Mouse (Mus musculus) hindbrain, embryonic 11.5 days (tissue): ENCODE data around the gene Mfsd6. TPM values are rescaled to one million over a fixed set of nuclear protein-coding genes. Genes with fewer than 3 reads are reported as not detected.

ENCODE experiments used
- ATAC-seq: fragments of 200-750 bp; cut with Nextera tagmentation; 2 replicates; pipeline ENCODE4 v1.8.0; 2017; ENCODE audit warnings: mild to moderate bottlenecking, moderate TSS enrichment, moderate library complexity; ENCODE audit not compliant: low FRiP score
- DNase-seq: peaks from one replicate; pipeline ENCODE4 v3.0.0-alpha.2; 2015; ENCODE audit warnings: low spot score
- H3K27ac ChIP-seq: fragments of 300-500 bp; sonication (generic); 2 replicates; pipeline ENCODE4 v1.5.1; 2014; ENCODE audit warnings: mild to moderate bottlenecking, low read depth, low read length
- H3K27me3 ChIP-seq: fragments of 300-500 bp; sonication (generic); 2 replicates; pipeline ENCODE4 v1.6.1; 2014; ENCODE audit warnings: mild to moderate bottlenecking, low read length, moderate library complexity, mixed read lengths; ENCODE audit not compliant: control insufficient read depth, insufficient read depth
- H3K36me3 ChIP-seq: fragments of 300-500 bp; sonication (generic); 2 replicates; pipeline ENCODE4 v1.6.1; 2014; ENCODE audit warnings: mild to moderate bottlenecking, low read length, moderate library complexity, mixed read lengths; ENCODE audit not compliant: control insufficient read depth, insufficient read depth
- H3K4me1 ChIP-seq: fragments of 300-500 bp; sonication (generic); replicated peaks from 2 replicates; pipeline ENCODE4 v1.6.1; 2014; ENCODE audit warnings: low read length, mixed read lengths; ENCODE audit not compliant: control insufficient read depth, insufficient read depth
- H3K4me2 ChIP-seq: fragments of 300-500 bp; sonication (generic); replicated peaks from 2 replicates; pipeline ENCODE4 v1.6.1; 2014; ENCODE audit warnings: mild to moderate bottlenecking, low read depth, low read length
- H3K4me3 ChIP-seq: fragments of 300-500 bp; sonication (generic); 2 replicates; pipeline ENCODE4 v1.5.1; 2014; ENCODE audit warnings: low read depth, low read length
- H3K9ac ChIP-seq: fragments of 300-500 bp; sonication (generic); 2 replicates; pipeline ENCODE4 v1.6.1; 2014; ENCODE audit warnings: low read depth, low read length
- H3K9me3 ChIP-seq: fragments of 300-500 bp; sonication (generic); 2 replicates; pipeline ENCODE4 v1.6.1; 2016; ENCODE audit warnings: low read length; ENCODE audit not compliant: control insufficient read depth
- WGBS: fragments of 180-500 bp; shearing (Covaris S2); extraction: QIAGEN DNeasy Blood & Tissue Kit; methylation state at CpG from one replicate; pipeline ENCODE4 v1.1.7; 2014; 5-methylcytosine and 5-hydroxymethylcytosine counted together
- polyA plus RNA-seq: library from polyadenylated mRNA; unstranded; fragments of >200 nt; fragmentation: Nextera tagmentation; extraction: Ambion mirVana; gene quantifications from 2 replicates; pipeline ENCODE4 v1.2.1, GENCODE M21; 2014

Gene Mfsd6
- polyA plus RNA-seq, 1 experiment from 2014 or later: 6.6 TPM

DNA sequence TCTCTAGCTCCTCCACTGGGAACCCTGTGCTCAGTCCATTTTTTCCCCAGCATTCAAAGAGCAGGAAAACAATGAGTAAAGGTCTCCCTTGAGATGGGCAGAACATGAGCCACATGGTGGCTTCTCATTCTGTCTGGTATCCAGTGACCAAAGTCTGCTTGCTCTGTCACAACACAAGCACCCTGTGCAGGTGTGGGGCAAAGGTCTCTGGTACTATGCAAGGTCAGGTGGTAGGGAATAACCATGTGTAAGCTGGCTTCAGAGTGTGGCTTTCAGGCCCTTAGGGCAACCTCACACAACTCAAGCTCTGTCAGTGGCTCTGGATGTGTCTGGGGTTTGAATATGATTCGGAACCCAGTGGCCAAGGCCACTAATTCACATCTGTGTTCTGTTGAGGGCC is 22.7 kb upstream of the Mfsd6 start:
- ATAC-seq: no peak
- Histone ChIP-seq H3K4me1 (no peaks in the 10 kb centered on the region), H3K27ac (no peak overlapping the region), H3K27me3 (no peaks in the 10 kb centered on the region), H3K9me3 (no peaks in the 10 kb centered on the region), H3K36me3 (no peaks in the 10 kb centered on the region), H3K4me2 (no peak overlapping the region), H3K4me3 (no peak overlapping the region), H3K9ac (no peak overlapping the region)
- WGBS: 94% methylated on average over 1 of the region's 1 CpGs
- no peak for DNase-seq

DNA sequence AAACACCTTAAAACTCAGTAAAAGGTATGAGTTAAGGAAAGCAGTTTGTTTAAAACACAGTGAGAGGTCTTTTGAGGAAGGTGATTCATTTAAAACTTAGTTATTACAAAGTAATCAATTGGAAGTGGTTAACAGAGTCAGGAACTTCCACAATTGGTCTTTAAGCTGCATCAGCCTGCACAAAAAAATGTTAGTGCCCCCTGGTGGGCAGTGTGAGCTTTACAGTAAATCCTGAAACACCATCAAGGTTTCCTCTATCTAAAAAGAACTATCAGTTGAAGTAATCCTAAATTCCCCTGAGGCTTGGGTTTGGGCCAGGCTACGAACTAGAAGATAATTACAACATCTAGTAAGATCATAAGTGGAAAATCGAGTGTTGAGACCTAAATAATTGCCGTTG is 21.0 kb upstream of the Mfsd6 start:
- Histone ChIP-seq H3K9ac (no peak overlapping the region), H3K4me3 (no peak overlapping the region), H3K36me3 (no peaks in the 10 kb centered on the region), H3K4me1 (no peaks in the 10 kb centered on the region), H3K9me3 (no peaks in the 10 kb centered on the region), H3K27me3 (no peaks in the 10 kb centered on the region), H3K27ac (no peak overlapping the region), H3K4me2 (no peak overlapping the region)
- WGBS: 27% methylated on average over 3 of the region's 3 CpGs
- no peak for ATAC-seq
- peak; percentile 81 for DNase-seq

DNA sequence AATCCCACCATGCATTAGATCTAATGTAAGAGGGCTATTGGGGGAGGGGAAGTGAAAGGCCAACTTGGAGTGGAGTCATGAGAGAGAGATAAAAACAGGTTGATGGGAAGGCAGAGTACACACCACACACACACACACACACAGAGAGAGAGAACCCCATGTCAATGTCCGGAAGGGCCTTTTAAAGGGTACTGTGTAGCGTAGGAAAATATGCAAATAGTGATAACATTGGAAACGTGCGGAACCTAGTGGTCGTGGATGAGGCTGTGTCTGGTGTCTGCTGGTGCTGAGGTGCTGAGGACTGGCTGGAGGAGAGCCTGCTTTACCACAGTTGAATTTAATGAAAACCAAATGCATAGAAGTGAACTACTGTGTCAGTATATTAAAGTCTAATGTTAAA is 15.3 kb upstream of the Mfsd6 start:
- H3K27me3 ChIP-seq: no peaks in the 10 kb centered on the region
- ATAC-seq (no peak), DNase-seq (no peak)
- H3K4me1 ChIP-seq: no peaks in the 10 kb centered on the region
- H3K9ac ChIP-seq: no peak overlapping the region
- no peak overlapping the region for H3K27ac ChIP-seq
- no peaks in the 10 kb centered on the region for H3K36me3 ChIP-seq
- no peak overlapping the region for H3K4me2 ChIP-seq
- no peak overlapping the region for H3K4me3 ChIP-seq
- H3K9me3 ChIP-seq: no peaks in the 10 kb centered on the region
- WGBS: 82% methylated on average over 5 of the region's 5 CpGs

DNA sequence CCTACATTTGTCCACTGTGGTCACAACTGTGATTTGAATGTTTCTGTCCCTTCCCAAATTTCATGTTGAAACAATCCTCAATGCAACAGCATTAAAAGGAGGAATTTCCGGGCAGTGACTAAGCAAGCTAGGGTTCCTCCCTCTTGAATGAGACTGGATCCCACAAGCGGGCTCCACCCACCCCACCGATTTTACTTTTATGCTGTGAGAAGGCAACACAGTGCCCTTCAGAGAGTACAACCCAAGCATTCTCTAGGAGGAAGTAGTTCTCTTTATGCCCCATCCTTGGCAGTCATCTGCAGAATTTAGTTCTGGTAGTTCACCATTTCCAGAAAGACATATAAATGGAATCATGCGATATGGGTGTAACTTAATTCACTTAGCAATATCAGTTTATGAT is 6.9 kb upstream of the Mfsd6 start:
- WGBS: 87% methylated on average over 4 of the region's 4 CpGs
- no peak for DNase-seq
- Histone ChIP-seq H3K4me1 (no peaks in the 10 kb centered on the region), H3K4me3 (no peak overlapping the region), H3K4me2 (no peak overlapping the region), H3K27ac (no peak overlapping the region), H3K27me3 (no peaks in the 10 kb centered on the region), H3K9ac (no peak overlapping the region), H3K36me3 (no peaks in the 10 kb centered on the region), H3K9me3 (no peaks in the 10 kb centered on the region)
- ATAC-seq: no peak

DNA sequence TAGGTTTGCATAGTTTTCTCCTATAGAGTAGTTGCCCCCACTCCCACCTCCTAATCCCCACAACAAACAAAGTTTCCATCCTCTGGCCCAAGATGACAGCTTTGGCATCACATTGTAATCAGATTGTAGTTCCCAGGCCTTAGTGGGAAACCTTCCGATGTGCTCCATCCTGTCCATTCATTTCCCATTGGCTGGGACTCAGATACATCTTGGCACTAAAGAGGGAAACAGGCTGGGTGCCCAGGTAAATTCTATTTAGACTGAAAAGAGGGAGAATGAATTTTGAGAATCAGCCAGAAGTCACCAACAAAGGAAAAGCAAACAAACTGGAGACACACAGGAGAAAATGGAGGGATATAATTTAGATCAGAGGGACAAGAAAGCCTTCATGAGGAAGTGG is 3.0 kb upstream of the Mfsd6 start:
- 0 out of 2 replicates have a peak, but pooled peaks cover 3% of the 10 kb centered on the region for H3K27me3 ChIP-seq
- H3K4me1 ChIP-seq: 0 out of 2 replicates have a peak, but pooled peaks cover 2% of the 10 kb centered on the region
- H3K4me3 ChIP-seq: no peak overlapping the region
- no peak overlapping the region for H3K27ac ChIP-seq
- 83% methylated on average over 1 of the region's 1 CpGs for WGBS
- no peak for DNase-seq
- no peak overlapping the region for H3K9ac ChIP-seq
- H3K36me3 ChIP-seq: no peaks in the 10 kb centered on the region
- H3K9me3 ChIP-seq: no peaks in the 10 kb centered on the region
- H3K4me2 ChIP-seq: no peak overlapping the region
- no peak for ATAC-seq

DNA sequence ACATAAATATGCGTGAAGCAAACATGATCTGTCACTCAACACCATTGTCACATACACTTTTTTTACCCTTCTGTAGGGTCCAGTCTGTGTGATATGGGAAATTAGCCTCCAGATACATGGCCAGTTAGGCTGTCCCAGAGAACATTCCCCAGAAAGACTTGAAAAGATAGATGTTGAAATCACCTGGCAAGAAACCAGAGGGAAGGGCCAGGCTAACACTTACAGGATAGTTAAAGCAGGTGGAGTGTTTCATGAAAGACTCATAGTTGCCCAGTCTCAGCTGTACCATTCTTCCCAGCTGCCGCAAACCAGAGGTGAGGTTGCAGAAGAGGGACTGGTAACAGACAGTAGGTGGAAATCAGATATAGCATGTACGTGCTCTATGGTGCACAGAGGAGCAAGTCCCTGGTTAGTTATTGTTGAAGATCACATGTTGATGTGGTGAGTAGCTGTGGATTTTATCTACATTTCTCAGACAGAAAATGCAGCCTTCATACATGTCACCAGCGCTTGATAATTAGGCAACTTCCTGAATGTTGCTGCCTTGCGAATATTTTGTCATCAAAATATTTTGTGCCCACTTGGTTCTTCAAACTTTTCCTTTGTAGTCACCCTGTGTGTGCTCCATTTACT is 1.7 kb upstream of the Mfsd6 start:
- Histone ChIP-seq H3K4me1 (0 out of 2 replicates have a peak, but pooled peaks cover 2% of the 10 kb centered on the region), H3K4me2 (no peak overlapping the region), H3K27ac (no peak overlapping the region), H3K9me3 (no peaks in the 10 kb centered on the region), H3K27me3 (0 out of 2 replicates have a peak, but pooled peaks cover 3% of the 10 kb centered on the region), H3K36me3 (no peaks in the 10 kb centered on the region), H3K4me3 (no peak overlapping the region), H3K9ac (no peak overlapping the region)
- WGBS: 91% methylated on average over 5 of the region's 5 CpGs
- DNase-seq: no peak
- ATAC-seq: no peak

DNA sequence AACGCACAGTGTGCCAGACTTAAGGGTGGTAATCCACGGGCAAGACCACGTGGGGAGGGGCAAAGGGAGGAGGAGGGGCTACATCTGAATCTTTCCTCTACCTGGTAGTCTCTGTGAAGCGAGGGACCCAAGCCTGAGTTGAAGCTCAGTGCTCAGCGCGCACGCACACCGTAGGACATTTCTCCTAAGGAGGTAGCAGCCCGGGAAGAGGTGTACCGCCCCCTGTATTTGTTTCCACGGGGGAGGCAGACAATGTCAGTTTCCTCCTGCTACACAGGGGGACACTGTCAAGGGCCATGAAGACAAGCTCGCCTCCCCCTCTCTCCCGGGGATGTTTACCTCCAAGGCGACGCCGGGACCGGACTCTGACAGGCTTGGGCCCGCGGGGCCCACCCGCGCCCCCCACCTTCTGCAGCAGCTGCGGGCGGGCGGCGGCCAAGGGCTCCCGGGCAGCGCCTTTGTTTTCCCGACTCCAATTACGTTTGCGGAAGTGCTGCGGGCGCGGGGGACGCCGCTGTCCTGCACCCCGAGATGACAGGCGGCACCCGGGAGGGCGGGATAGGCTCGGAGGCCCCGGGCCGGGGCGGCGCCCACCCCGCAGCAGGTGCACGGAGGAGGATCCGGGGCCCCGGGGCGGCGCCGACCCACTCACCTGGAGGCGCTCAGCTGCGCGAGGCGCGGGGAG is 749 bp downstream of the Mfsd6 start:
- H3K27me3 ChIP-seq: 0 out of 2 replicates have a peak, but pooled peaks cover 3% of the 10 kb centered on the region
- no peaks in the 10 kb centered on the region for H3K9me3 ChIP-seq
- H3K4me1 ChIP-seq: 0 out of 2 replicates have a peak, but pooled peaks cover 2% of the 10 kb centered on the region
- ATAC-seq (peak; percentile 80), DNase-seq (peak; percentile 63)
- H3K9ac ChIP-seq: peak overlapping the region; percentile 89
- peak overlapping the region; percentile 84 for H3K4me3 ChIP-seq
- no peaks in the 10 kb centered on the region for H3K36me3 ChIP-seq
- peak overlapping the region; percentile 83 for H3K27ac ChIP-seq
- H3K4me2 ChIP-seq: peak overlapping the region; percentile 61
- under 1% methylated on average over 40 of the region's 56 CpGs for WGBS

DNA sequence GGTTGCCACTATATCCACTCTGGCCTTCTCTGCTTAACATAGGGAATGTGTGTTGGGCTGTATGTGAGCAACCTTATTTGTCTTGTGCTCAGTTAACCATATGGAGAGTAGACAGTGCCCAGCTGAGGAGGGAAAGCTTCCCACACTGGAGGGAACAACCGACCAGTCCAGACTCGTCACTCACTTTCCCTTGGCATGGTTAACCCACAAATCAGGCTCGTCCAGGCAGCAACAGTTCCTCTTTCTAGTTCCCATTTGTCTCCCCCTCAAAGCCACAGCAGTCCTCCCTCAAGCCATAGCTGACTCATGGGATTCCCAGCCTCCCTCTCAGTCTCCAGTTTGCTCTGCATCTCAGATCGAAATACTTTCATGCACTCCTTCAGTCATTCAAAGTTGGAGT is 4.7 kb downstream of the Mfsd6 start:
- WGBS: 57% methylated on average over 4 of the region's 4 CpGs
- no peak for DNase-seq
- H3K4me1 ChIP-seq: 0 out of 2 replicates have a peak, but pooled peaks cover 1% of the 10 kb centered on the region

DNA sequence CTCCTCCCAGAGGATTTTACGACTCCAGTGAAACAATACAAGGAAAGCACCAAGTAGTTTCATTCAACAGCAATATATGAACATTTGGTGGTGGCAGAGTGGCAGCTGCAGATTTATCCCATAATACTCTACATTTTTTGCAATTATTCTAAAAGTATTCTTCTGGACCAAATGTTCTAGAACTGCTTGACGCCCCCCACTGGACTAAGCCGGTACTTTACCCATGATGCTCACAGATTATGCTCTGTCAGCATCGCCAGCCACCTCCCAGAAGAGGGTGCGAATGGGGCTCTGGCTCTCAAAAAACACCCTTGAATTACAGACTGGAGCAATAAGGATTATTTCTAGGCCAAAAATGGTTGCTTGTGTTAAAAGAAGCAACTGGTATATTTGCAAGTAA is 8.2 kb downstream of the Mfsd6 start:
- no peak overlapping the region for H3K4me3 ChIP-seq
- DNase-seq: peak; percentile 22
- no peaks in the 10 kb centered on the region for H3K27me3 ChIP-seq
- no peak overlapping the region for H3K4me2 ChIP-seq
- H3K9ac ChIP-seq: no peak overlapping the region
- no peak for ATAC-seq
- no peak overlapping the region for H3K27ac ChIP-seq
- H3K9me3 ChIP-seq: no peaks in the 10 kb centered on the region
- H3K36me3 ChIP-seq: no peaks in the 10 kb centered on the region
- H3K4me1 ChIP-seq: no peaks in the 10 kb centered on the region
- WGBS: 64% methylated on average over 5 of the region's 5 CpGs

More for the DNA sequence above, 4.7 kb downstream of the Mfsd6 start:
- H3K27me3 ChIP-seq: 0 out of 2 replicates have a peak, but pooled peaks cover 2% of the 10 kb centered on the region
- no peak for ATAC-seq
- no peak overlapping the region for H3K4me2 ChIP-seq
- no peaks in the 10 kb centered on the region for H3K36me3 ChIP-seq
- H3K9ac ChIP-seq: no peak overlapping the region
- no peaks in the 10 kb centered on the region for H3K9me3 ChIP-seq
- H3K27ac ChIP-seq: no peak overlapping the region
- H3K4me3 ChIP-seq: no peak overlapping the region
